Mouse (Mus musculus) bone marrow macrophage, adult 2 months (primary cell): ENCODE measurements around the gene Myo18a. TPM values are rescaled to one million over a fixed set of nuclear protein-coding genes. Genes with fewer than 3 reads are reported as not detected.

Experiments used
- H3K27ac ChIP-seq: 2 replicates; pipeline ENCODE4 v1.5.1; 2012; ENCODE audit warnings: low read depth, low read length; ENCODE audit not compliant: insufficient read depth
- H3K4me1 ChIP-seq: 2 replicates; pipeline ENCODE4 v1.6.1; 2012; ENCODE audit warnings: low read length; ENCODE audit not compliant: control insufficient read depth, insufficient read depth
- H3K4me3 ChIP-seq: 2 replicates; pipeline ENCODE4 v1.5.1; 2012; ENCODE audit warnings: mild to moderate bottlenecking, low read length, moderate library complexity; ENCODE audit not compliant: insufficient read depth
- CTCF ChIP-seq: IDR thresholded peaks from 2 replicates; pipeline ENCODE4 v1.5.1; 2012; ENCODE audit warnings: low read depth, mild to moderate bottlenecking, low read length, moderate library complexity
- POLR2A ChIP-seq: IDR thresholded peaks from 2 replicates; pipeline ENCODE4 v1.6.1; 2012; ENCODE audit warnings: mild to moderate bottlenecking, low read depth, low read length, borderline replicate concordance
- polyA plus RNA-seq: library from polyadenylated mRNA; stranded (reverse); fragments of >200 nt; gene quantifications from 2 replicates; pipeline ENCODE4 v1.2.4, GENCODE M21; 2012; ENCODE audit not compliant: missing spikeins, insufficient read depth, insufficient read length

Gene Myo18a
- polyA plus RNA-seq, 1 experiment = 41.3 TPM

DNA sequence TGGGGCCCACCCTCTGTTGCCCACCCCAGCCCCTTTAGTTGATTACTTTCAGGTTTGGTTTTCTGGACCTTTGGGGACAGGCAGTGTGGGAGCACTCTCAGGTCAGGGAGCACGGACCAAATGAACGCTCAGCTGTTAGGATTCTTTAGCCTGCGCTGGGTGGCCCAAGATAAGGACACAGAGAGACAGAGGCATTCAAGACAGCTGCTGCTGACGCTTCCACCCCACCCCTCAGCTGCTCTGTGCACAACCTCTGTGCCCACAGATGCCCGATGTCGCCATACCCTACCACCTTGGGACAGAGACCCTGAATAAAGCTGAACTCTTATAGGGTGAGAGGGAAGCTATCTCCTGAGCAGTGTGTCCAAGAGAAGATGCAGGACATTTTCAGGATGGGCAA, 47.0 kb downstream of the Myo18a start:
- TF ChIP-seq POLR2A = no peak
- TF ChIP-seq CTCF = no peak
- no peak overlapping the region for H3K4me3 ChIP-seq
- no peak overlapping the region for H3K27ac ChIP-seq
- H3K4me1 ChIP-seq = peaks cover 5% of the 10 kb centered on the region; the same call in 1 of the 2 replicates

DNA sequence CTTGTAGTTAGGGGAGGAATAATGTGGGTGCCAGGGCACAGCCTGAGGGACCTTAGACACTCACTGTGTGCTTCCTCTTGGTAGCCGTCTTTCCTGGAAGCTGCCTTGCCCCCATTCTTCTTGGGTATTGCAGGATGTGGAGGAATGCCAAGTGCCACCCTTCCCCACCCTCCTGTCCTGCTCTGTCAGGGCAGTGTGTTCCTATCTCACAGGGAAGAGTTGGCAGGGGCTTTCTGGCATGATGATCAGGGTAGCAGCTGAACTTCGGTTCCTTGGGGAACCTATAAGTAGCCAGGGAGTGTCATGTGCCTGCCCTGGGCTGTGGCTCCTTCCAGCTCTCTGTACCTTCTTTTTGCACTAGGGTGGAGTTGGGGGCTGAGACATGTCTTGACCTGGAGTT, 50.9 kb downstream of the Myo18a start:
- no peak for TF ChIP-seq CTCF
- no peak for TF ChIP-seq POLR2A
- Histone ChIP-seq H3K27ac (no peak overlapping the region), H3K4me3 (no peak overlapping the region), H3K4me1 (no peaks in the 10 kb centered on the region)

DNA sequence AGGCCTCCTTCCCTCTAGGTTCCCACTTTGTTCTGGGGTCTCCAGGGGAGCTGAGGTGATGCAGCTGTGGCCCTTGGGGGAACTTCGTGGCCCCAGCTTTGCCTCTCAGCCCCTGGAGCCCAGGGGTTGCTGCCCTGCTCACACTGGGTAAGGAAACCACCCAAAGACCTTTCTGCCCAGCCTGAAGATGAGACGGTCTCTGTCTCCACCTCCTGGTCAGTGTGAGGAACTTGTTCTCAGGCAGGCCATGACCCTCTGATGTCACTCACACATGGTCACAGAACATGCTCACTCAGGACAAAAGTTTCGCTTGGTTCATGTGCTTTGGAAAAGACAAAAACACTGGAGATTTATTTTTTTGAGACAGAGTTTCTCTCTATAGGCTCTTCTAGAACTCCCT, 53.0 kb downstream of the Myo18a start:
- H3K4me1 ChIP-seq = no peaks in the 10 kb centered on the region
- TF ChIP-seq POLR2A (no peak), CTCF (peak; percentile 79)
- no peak overlapping the region for H3K27ac ChIP-seq
- no peak overlapping the region for H3K4me3 ChIP-seq

DNA sequence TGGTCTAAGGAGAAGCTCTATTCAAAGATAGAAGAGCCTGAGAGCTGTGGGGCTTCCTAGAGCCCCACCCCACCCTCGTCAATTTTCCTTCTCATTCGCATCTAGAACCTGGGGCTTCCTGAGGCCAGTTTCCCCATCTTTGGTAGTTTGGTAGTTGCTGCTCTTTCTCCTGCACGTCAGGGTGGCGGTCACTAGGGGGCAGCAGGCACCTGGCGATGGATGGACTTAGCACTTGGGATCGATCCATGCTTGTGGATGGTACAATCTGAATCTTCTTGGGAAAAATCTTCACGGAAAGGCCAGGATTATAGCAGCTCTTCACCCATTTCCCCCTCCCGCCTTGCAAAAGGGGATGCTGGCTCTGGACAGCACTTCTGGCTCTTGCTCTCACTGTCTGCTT, 58.6 kb downstream of the Myo18a start:
- TF ChIP-seq POLR2A = no peak
- peak; percentile 53 for TF ChIP-seq CTCF
- H3K4me3 ChIP-seq = no peak overlapping the region
- no peaks in the 10 kb centered on the region for H3K4me1 ChIP-seq
- H3K27ac ChIP-seq = no peak overlapping the region

DNA sequence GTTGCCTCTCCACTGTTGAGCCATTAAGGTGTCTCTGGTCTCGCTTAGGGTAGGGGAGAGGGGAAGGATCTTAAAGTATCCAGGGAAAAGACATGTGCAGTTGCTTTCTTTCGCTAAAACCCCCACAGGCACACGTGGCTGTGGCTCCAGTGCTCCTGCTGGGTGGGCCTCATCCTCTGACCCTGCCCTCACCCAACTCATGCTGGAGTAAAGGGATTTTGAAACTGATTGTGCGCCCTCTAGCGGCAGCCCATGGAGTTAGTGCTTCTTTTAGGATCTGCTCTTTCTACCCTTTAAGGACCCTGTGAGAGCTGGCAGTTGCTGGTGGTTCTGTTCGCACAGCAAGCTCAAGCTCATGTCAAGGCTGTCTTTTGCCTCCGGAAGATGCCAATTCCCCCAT, 59.7 kb downstream of the Myo18a start:
- no peak overlapping the region for H3K27ac ChIP-seq
- peak; percentile 95 for TF ChIP-seq CTCF
- TF ChIP-seq POLR2A = no peak

DNA sequence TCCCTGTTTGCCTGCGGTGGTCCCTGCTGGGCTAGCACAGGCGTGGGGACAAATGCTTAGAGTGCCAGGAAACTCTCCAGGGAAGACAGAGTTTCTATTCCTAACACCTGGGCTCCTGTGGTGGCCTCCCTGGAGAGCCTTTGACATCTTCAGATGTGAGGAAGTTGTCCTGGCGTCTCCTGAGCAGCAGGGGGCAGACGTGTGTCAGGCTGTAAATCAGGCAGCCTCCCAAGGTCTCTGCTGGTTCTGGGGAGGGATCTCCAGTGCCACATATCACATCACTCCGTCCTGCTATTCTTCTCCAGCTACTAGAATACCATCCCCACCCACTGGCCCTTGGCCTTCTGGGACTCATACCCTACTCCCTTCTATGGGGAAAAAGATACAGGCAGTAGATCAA, 62.8 kb downstream of the Myo18a start:
- TF ChIP-seq CTCF = peak; percentile 47
- TF ChIP-seq POLR2A = no peak
- H3K27ac ChIP-seq = no peak overlapping the region
- no peak overlapping the region for H3K4me3 ChIP-seq
- no peaks in the 10 kb centered on the region for H3K4me1 ChIP-seq

More for the DNA sequence above, 59.7 kb downstream of the Myo18a start:
- Histone ChIP-seq H3K4me3 (no peak overlapping the region), H3K4me1 (no peaks in the 10 kb centered on the region)

DNA sequence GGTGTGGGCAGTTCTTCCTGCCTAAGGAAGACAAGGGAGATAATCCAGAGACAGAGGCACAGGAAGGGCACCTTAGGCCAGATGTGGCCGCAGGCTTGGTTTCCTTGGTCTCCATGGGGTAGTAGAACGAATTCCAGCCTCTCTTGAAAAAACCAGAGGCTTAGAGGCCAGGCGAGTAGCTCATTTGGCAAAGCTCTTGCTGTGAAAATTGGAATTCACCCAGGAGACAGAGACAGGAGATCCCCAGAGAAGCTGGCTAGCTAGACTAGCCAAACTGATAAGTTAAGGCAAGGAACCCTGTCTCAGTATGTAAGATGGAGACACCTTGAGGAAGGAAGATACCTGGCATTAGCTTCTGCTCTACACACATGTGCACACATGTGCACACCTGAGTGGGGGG, 63.3 kb downstream of the Myo18a start:
- Histone ChIP-seq H3K4me3 (no peak overlapping the region), H3K4me1 (no peaks in the 10 kb centered on the region), H3K27ac (no peak overlapping the region)
- no peak for TF ChIP-seq CTCF
- no peak for TF ChIP-seq POLR2A

DNA sequence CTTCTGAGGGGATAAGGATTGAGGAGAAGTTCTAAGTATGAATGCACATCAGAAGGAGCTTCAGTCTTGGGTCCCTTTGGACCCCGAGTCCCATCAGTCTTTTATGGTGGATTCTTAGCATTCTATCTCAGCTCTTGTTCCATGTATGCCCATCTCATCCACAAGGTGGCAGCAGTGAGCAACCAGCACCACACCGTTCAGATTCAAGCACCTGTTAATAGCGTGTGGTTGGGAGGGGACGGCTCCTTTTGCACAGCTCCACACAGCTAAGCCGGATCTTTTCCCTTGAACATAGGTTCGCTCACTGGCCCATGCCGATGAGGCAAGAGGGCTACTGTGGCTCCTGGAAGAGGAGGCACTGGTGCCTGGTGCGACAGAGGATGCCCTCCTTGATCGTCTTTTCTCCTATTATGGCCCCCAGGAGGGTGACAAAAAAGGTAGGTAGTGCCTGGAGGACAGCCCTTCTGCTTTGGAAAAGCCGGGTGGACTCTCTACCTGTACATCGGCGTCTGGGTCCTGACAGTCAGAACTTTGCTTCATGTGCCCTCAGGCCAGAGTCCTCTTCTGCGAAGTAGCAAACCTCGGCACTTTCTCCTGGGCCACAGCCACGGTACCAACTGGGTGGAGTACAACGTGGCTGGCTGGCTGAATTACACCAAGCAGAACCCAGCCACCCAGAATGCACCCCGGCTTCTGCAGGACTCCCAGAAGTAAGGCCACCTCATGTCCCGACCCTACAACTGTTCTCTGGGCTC, 64.4 kb downstream of the Myo18a start:
- Histone ChIP-seq H3K27ac (no peak overlapping the region), H3K4me1 (no peaks in the 10 kb centered on the region), H3K4me3 (no peak overlapping the region)
- TF ChIP-seq CTCF = peak; percentile 89
- no peak for TF ChIP-seq POLR2A

DNA sequence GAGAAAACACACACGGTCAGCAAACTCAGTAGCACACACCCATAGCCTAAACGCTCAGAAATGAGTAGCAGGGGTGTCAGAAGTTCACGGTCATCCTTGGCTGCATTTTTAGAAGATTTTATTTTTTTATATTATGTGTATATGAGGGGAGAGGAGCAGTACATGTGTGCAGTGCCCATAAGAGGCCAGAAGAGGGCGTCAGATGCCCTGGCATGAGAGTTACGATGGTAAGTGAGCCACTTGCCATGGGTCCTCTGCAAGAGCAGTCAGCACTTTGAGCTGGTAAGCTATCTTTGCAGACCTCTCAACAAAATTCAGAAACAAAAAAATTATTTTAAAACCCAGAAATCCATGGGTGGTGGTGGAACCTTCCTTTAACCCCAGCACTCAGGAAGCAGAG, 65.1 kb downstream of the Myo18a start:
- Histone ChIP-seq H3K27ac (no peak overlapping the region), H3K4me1 (no peaks in the 10 kb centered on the region)

DNA sequence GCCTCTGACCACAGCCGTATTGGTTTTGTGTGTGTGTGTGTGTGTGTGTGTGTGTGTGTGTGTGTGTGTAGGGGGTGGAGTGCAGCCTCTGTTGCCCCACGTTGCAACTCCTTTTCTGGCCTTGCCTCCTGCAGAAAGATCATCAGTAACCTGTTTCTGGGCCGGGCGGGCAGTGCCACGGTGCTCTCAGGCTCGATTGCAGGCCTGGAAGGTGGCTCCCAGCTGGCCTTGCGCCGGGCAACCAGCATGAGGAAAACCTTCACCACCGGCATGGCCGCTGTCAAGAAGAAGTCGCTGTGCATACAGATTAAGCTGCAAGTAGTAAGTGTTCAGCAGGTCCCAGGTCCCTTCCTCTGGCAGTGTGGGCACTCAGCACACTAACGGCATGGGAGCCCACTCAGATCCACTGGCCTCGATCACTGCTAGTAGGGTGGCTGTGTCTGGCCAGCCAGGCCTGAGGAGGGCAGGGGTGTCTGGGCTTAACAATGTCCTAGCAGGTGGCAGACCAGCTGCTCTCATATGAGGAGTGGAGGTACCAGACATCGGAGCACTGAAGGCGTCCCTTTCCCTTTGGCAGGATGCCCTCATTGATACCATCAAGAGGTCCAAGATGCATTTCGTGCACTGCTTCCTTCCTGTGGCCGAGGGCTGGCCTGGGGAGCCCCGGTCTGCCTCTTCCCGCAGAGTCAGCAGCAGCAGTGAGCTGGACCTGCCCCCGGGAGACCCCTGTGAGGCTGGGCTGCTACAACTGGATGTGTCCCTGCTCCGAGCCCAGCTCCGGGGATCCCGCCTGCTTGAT, 66.2 kb downstream of the Myo18a start:
- H3K4me3 ChIP-seq = no peak overlapping the region
- H3K27ac ChIP-seq = no peak overlapping the region
- no peaks in the 10 kb centered on the region for H3K4me1 ChIP-seq
- TF ChIP-seq CTCF (no peak), POLR2A (no peak)

More for the DNA sequence above, 65.1 kb downstream of the Myo18a start:
- TF ChIP-seq POLR2A (no peak), CTCF (no peak)
- H3K4me3 ChIP-seq = no peak overlapping the region
